8 mouse cellular contexts compared by ENCODE assay signal in genomic region chr15:102670767-102671575, GRCm38 (mm10). TPM values are rescaled to one million over a fixed set of nuclear protein-coding genes. Genes with fewer than 3 reads are reported as not detected.
DNase-seq lines count a peak whose midpoint lies in the region; ATAC-seq lines count a peak whose summit lies in the region.

No protein-coding gene starts in this region.

- peak; percentile 89 for ATAC-seq in hindbrain, embryonic 13.5 days (ENCODE audit: low FRiP score)

- peaks cover 33% of the 10 kb centered on the region for H3K4me1 ChIP-seq in hindbrain, embryonic 13.5 days (replicated peaks)

- H3K9me3 ChIP-seq in hindbrain, embryonic 13.5 days: no peaks in the 10 kb centered on the region

- H3K4me3 ChIP-seq in hindbrain, embryonic 13.5 days: peak overlapping the region; percentile 69

- WGBS in hindbrain, embryonic 13.5 days: under 1% methylated on average over 53 of the region's 53 CpGs

- peak overlapping the region; percentile 77 for H3K4me2 ChIP-seq in hindbrain, embryonic 13.5 days

- H3K27ac ChIP-seq in hindbrain, embryonic 13.5 days: peak overlapping the region; percentile 98

- peak overlapping the region; percentile 94 for H3K9ac ChIP-seq in hindbrain, embryonic 13.5 days

- DNase-seq in Muller cell, postnatal 12 days (ENCODE audit: inconsistent ontology term): peak; percentile 99
- DNase-seq in cerebellum, adult 9-11 months: peak; percentile 99
- peak; percentile 98 for DNase-seq in frontal cortex, postnatal 10 days (ENCODE audit: low spot score in 2 of 2)
- peak; percentile 88 to 94 for DNase-seq in layer of hippocampus, postnatal 25 days (ENCODE audit: extremely low spot score in 1 of 2, low spot score in 1 of 2)
- DNase-seq in lung, postnatal 25 days (ENCODE audit: low spot score): peak; percentile 97
- peak; percentile 99 for DNase-seq in retina, embryonic 14.5 days (ENCODE audit: low spot score)
- peak; percentile 98 for DNase-seq in thymus, postnatal 4 days

- H3K27me3 ChIP-seq in hindbrain, embryonic 13.5 days: no peaks in the 10 kb centered on the region

- peaks cover 20% of the 10 kb centered on the region for H3K36me3 ChIP-seq in hindbrain, embryonic 13.5 days

RNA-seq across cellular contexts. Expression of gene Atp5g2, which starts 1.2 kb away (rescaled TPM):
- 48.7 and 56.4 TPM in 2 replicates for polyA plus RNA-seq in hindbrain, embryonic 13.5 days (2015; fragmentation: Nextera tagmentation; extraction: Ambion mirVana)
- total RNA-seq in layer of hippocampus, postnatal 25 days (2021): 10 to 100 TPM; 11.4 to 13.4 TPM

RNA-seq across cellular contexts. Expression of gene Atf7, which starts 45.7 kb away (rescaled TPM):
- polyA plus RNA-seq in hindbrain, embryonic 13.5 days (2015; fragmentation: Nextera tagmentation; extraction: Ambion mirVana): 19.7 and 21.1 TPM in 2 replicates
- total RNA-seq in layer of hippocampus, postnatal 25 days (2021): 10 to 100 TPM; 34.2 to 50.8 TPM

RNA-seq across cellular contexts. Expression of gene Gm28047, which starts 46.1 kb away (rescaled TPM):
- polyA plus RNA-seq in hindbrain, embryonic 13.5 days (2015; fragmentation: Nextera tagmentation; extraction: Ambion mirVana): not detected in 2 replicates
- total RNA-seq in layer of hippocampus, postnatal 25 days (2021): 1 to 10 TPM; 1.5 to 3.6 TPM

RNA-seq across cellular contexts. Expression of gene Calcoco1, which starts 51.0 kb away (rescaled TPM):
- 41.8 and 42.3 TPM in 2 replicates for polyA plus RNA-seq in hindbrain, embryonic 13.5 days (2015; fragmentation: Nextera tagmentation; extraction: Ambion mirVana)
- 10 to 100 TPM; 85.8 to 91.4 TPM for total RNA-seq in layer of hippocampus, postnatal 25 days (2021)

Comparison
In these comparisons a context has a peak if more than half of its experiments do, and no peak if none do; other contexts are left out.
1. Peak in every context shown above with its lines: DNase-seq, ATAC-seq, H3K4me3 ChIP-seq and H3K27ac ChIP-seq.